Mouse (Mus musculus) Patski (cell line): ENCODE results near the gene Cracr2a. TPM values are rescaled to one million over a fixed set of nuclear protein-coding genes. Genes with fewer than 3 reads are reported as not detected.

ENCODE experiments used
- ATAC-seq: fragments of 100-300 bp; one replicate; pipeline ENCODE4 v1.8.0; 2021
- CTCF ChIA-PET: fragments of 350-600 bp; sonication (Branson Sonifier 250); formaldehyde crosslinking; loops from one replicate; lab custom pipeline; 2022; ENCODE audit warnings: inconsistent platforms; lab: Charles Lee
- POLR2A ChIA-PET: fragments of 350-600 bp; sonication (Branson Sonifier 250); formaldehyde crosslinking; loops from one replicate; lab custom pipeline; 2022; ENCODE audit warnings: antibody characterized with exemption, inconsistent platforms; lab: Charles Lee
- DNase-seq: peaks from one replicate; pipeline ENCODE4 v3.0.0-alpha.2; 2011; ENCODE audit warnings: low read depth, low spot score
- H3K27me3 ChIP-seq: fragments of 371-371 bp; one replicate; pipeline ENCODE4 v1.5.1; 2021
- CTCF ChIP-seq: fragments of 100-300 bp; IDR thresholded peaks from one replicate; pipeline ENCODE4 v1.5.1; 2021
- in situ Hi-C: fragments of 300-500 bp; cut with MboI; formaldehyde crosslinking; loops from 3 replicates; pipeline ENCODE4 v1.11.1; 2018; ENCODE audit warnings: low pct_unique_long_range_greater_than_20kb, mixed read lengths
- polyA plus RNA-seq: library from polyadenylated mRNA; unstranded; gene quantifications from one replicate; pipeline ENCODE4 v1.2.3, GENCODE M21; 2021

The Cracr2a gene
- polyA plus RNA-seq, 1 experiment from 2014 or later = not detected

GRCm38 (mm10) chr6:127692298-127692697 is 131.2 kb downstream of the Cracr2a start:
- ChIA-PET CTCF (no interaction called here), POLR2A (no interaction called here)
- in situ Hi-C loops = no loop called here
- ATAC-seq (no peak), DNase-seq (no peak)
- no peak for TF ChIP-seq CTCF
- peaks cover 12% of the 10 kb centered on the region for H3K27me3 ChIP-seq

GRCm38 (mm10) chr6:127693681-127694080 is 132.5 kb downstream of the Cracr2a start:
- CTCF ChIA-PET = no interaction called here
- in situ Hi-C loops = no loop called here
- ATAC-seq (no peak), DNase-seq (no peak)
- no peak for TF ChIP-seq CTCF
- peaks cover 6% of the 10 kb centered on the region for H3K27me3 ChIP-seq
- POLR2A ChIA-PET = interaction anchor here (0.6 kb wide), 1 partner anchor 15 kb away, joined by 3 read pairs; no protein-coding TSS in a partner anchor

- in situ Hi-C loops = no loop called here
- H3K27me3 ChIP-seq = peaks cover 23% of the 10 kb centered on the region
- ATAC-seq (no peak), DNase-seq (no peak)
- TF ChIP-seq CTCF = no peak
- CTCF ChIA-PET = no interaction called here
- POLR2A ChIA-PET = no interaction called here
Observed at GRCm38 (mm10) chr6:127701036-127701783, 140.1 kb downstream of the Cracr2a start.

- in situ Hi-C loops = no loop called here
- CTCF ChIA-PET = interaction anchor here (1.3 kb wide), 1 partner anchor 10 kb away, joined by 3 read pairs; no protein-coding TSS in a partner anchor
- ATAC-seq (no peak), DNase-seq (no peak)
- TF ChIP-seq CTCF = no peak
- H3K27me3 ChIP-seq = peaks cover 39% of the 10 kb centered on the region
- POLR2A ChIA-PET = no interaction called here
Observed at GRCm38 (mm10) chr6:127708218-127708628, 147.1 kb downstream of the Cracr2a start.

GRCm38 (mm10) chr6:127714906-127715305 is 153.8 kb downstream of the Cracr2a start:
- ATAC-seq = no peak
- ChIA-PET CTCF (no interaction called here), POLR2A (no interaction called here)
- DNase-seq = no peak
- peaks cover 5% of the 10 kb centered on the region for H3K27me3 ChIP-seq
- no peak for TF ChIP-seq CTCF
- in situ Hi-C loops = no loop called here

GRCm38 (mm10) chr6:127715428-127715827 is 154.3 kb downstream of the Cracr2a start:
- POLR2A ChIA-PET = no interaction called here
- TF ChIP-seq CTCF = no peak
- no peak for DNase-seq

GRCm38 (mm10) chr6:127717239-127718137 is 156.3 kb downstream of the Cracr2a start:
- peaks cover 2% of the 10 kb centered on the region for H3K27me3 ChIP-seq
- ChIA-PET CTCF (interaction anchor here (1.6 kb wide), 1 partner anchor 9 kb away, joined by 3 read pairs; no protein-coding TSS in a partner anchor), POLR2A (interaction anchor here (0.5 kb wide), 1 partner anchor 9 kb away, joined by 3 read pairs; no protein-coding TSS in a partner anchor)
- TF ChIP-seq CTCF = no peak
- in situ Hi-C loops = no loop called here
- DNase-seq (no peak), ATAC-seq (no peak)

More at GRCm38 (mm10) chr6:127715428-127715827, 154.3 kb downstream of the Cracr2a start:
- CTCF ChIA-PET = no interaction called here
- no peak for ATAC-seq
- H3K27me3 ChIP-seq = peaks cover 2% of the 10 kb centered on the region
- in situ Hi-C loops = no loop called here

- no peak for ATAC-seq
- no peak for DNase-seq
- ChIA-PET POLR2A (no interaction called here), CTCF (no interaction called here)
- in situ Hi-C loops = no loop called here
- peaks cover 2% of the 10 kb centered on the region for H3K27me3 ChIP-seq
- TF ChIP-seq CTCF = no peak
Observed at GRCm38 (mm10) chr6:127719875-127720274, 158.7 kb downstream of the Cracr2a start.

- no peak for TF ChIP-seq CTCF
- in situ Hi-C loops = no loop called here
- POLR2A ChIA-PET = no interaction called here
- DNase-seq (no peak), ATAC-seq (no peak)
- H3K27me3 ChIP-seq = no peaks in the 10 kb centered on the region
- CTCF ChIA-PET = no interaction called here
Observed at GRCm38 (mm10) chr6:127723126-127723525, 162.0 kb downstream of the Cracr2a start.

Other genes starting within 250 kb of the Cracr2a start
- gene Parp11, start 114.5 kb upstream of the Cracr2a start, polyA plus RNA-seq = 17.2 TPM
- gene Prmt8, start 208.1 kb downstream of the Cracr2a start, polyA plus RNA-seq = not detected